Mouse (Mus musculus): Measurements from ENCODE around the gene Blmh. TPM values are rescaled to one million over a fixed set of nuclear protein-coding genes. Genes with fewer than 3 reads are reported as not detected.

Blmh gene
- polyA plus RNA-seq, 1 experiment from 2014 or later: 114 TPM

DNA sequence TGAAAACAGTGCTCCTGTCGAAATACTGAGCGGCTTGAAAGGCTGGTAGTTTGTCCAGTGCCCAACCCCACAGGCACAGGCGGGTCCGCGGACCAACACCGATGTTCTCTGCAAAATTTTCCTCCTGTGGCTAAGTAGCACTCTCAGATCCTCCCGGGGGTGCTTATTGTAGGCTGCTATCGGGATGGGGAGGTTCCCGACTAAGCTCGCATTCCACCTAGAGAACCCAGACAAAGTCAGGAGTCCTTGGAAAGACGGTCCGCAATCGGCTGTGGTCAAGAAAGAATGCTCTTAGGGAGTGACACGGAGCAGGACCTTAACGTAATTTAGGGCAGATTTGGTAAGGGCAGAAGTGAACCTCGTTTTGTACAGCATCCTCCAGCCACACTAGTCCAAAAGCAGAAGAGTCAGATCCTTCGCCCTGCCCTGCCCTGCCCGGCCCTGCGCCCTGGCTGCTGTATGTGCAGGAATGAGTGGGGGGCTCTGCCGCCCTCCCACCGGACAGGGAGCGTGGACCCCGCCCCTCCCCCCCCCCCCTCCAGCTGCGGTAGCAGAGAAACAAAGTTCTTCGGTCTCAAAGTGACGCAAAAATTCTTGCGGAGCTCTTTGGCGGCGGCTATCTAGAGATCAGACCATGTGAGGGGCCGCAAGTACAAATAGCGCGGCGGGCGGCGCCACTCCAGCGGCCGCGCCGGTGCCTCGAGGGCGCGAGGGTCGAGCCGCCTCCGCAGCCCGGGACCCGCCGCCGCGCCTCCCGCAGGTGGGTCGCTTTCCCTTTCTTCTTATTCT lies 73.5 kb downstream of the Blmh start, which contains the start of gene Slc6a4:
TSS of gene Slc6a4 (plus strand) at position 688 of the 789 bp plus-strand sequence.
- DNase-seq (ENCODE audit: low spot score): peak; percentile 11

DNA sequence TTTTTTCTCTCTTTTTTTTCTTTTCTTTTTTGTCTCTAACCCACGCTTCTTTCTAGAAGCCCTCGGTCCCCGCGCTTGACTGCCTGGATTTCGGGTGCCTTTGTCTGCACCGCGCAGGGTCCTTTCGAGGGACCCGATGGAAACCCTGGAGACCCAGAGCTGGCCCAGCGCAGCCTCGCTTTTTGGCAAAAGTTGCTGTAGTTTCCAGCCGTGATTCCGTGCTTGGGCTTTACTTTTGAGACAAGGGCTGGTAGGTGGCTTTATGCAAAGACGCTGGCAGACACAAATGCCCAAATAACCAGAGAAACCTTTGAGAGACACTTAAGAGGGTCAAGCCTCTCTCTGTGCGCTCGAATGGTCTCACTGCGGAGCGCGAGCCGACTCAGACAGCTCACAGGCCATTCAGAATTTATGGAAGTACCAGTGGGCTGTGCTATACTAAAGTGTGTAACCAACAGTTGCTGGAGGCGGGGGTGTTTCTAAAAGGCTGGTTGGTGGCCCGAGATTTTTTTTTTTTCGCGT lies 74.2 kb downstream of the Blmh start:
- DNase-seq (ENCODE audit: low spot score): no peak

DNA sequence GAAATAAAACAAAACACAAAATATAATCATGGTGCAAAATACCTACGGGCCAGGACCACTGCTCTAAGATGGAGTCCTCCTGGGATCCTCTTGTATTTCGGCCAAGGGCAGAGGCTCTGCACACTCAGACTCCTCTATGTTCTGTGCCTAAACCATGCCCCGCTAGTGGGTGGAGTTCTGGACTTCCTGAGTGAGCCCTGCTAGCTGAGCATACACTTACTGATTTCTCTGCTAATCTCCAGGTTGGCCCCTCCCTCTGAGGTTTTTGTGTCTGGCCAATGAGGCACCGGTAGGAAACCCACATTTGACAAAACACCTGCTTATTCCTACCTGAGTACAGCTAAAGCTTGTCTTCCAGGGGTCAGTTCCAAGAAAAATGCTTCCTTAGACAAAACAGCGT lies 76.1 kb downstream of the Blmh start:
- peak; percentile 22 for DNase-seq (ENCODE audit: low spot score)

DNA sequence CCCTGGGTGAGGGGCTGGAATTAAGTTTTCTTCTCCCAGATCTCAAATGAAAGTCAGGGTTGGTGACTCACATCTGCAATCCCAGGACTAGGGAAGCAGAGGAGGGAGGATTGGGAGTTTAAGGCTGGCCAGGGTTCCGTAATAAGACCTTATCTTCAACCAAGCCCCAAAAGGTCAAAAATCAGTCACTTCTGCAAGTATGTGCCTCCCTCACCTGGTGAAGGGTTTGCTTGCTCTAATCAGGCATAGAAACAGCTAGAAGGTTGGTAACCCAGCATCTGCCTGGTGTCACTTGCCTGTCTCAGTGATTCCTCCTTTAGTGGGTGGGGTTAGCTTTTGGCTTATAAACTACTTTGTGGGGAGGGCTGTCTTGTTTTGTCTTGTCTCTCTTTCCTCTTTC lies 77.8 kb downstream of the Blmh start:
- no peak for DNase-seq (ENCODE audit: low spot score)

DNA sequence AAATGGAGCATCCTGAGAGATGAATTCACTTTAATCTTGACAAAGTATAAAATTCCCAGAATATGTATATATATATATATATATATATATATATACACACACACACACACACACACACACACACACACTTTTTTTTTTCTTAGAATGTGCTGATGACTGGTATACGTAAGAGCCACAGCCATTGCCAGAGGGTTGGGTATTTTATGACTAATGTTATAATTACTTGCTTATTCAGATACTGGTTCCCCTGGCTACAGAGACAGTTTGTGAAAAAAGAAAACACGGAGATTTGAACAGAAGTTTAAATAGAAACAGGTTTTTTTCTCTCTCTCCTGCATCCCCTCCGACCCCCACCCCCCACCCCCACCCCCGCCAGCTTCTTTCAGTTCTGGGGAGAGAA lies 81.3 kb downstream of the Blmh start:
- DNase-seq (ENCODE audit: low spot score): no peak

DNA sequence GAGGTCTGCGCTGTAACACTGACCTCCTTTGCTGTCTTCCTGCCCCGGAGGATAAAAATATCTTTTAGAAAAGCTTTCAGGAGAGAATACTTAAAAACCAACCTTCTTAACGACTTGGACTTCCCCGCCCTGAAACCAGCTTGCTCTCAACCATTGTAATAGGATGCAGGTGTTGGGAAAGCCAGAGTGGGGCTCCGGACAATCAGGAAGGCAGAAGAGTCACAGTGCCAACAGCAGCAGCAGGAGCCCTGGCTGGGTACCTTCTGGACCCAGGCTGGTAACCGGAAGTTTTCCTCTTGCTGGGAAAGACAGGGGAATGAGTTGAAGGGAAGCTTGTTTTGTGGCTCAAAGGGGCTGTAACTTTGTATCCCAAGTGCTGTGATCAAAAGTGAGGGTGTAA lies 82.0 kb downstream of the Blmh start:
- no peak for DNase-seq (ENCODE audit: low spot score)

DNA sequence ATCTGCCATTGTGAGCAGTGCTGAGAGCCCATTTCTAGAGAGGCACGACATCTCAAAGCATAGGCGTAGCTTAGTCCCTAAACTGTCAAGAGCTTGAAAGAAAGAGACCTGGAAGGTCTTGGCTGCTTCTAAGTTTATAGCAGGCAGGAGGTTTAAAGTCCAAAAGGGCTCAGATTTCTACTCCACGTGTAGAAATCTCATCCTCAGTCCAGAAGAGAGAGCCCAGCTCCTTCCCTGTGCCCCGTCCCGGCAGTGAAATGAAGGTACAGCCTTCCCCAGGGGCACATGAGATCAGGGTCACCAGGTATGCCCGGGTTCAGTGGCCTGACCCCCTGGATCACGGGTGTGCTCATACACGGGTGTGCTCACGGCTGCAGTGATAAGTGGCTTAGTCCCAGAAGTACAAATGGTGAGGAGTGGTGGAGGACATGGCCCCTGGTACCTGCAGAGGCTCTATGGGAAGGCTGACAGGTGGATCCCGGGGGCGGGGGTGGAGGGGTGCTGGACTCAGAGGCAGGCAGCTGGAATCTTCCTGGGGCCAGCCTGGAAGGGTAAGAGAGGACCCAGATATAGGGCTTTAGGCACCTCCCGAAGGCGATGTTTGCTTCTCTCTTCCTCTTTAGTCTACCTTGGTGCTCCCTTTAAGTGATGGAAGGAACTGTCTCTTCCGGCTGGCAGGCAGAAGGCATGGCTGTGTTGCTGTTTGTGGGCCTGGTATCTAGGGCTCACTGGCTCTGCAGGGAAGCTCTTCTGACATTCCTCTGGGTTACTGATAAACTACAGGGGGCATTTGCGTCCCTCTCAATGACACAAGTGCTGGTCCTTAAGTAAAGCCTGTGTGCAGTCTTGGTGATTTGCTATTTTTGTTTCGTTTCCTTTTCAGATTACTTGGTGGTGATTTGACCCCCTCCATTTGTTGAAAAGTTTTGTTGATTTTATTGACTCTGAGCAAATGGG lies 84.7 kb downstream of the Blmh start:
- no peak for DNase-seq (ENCODE audit: low spot score)

DNA sequence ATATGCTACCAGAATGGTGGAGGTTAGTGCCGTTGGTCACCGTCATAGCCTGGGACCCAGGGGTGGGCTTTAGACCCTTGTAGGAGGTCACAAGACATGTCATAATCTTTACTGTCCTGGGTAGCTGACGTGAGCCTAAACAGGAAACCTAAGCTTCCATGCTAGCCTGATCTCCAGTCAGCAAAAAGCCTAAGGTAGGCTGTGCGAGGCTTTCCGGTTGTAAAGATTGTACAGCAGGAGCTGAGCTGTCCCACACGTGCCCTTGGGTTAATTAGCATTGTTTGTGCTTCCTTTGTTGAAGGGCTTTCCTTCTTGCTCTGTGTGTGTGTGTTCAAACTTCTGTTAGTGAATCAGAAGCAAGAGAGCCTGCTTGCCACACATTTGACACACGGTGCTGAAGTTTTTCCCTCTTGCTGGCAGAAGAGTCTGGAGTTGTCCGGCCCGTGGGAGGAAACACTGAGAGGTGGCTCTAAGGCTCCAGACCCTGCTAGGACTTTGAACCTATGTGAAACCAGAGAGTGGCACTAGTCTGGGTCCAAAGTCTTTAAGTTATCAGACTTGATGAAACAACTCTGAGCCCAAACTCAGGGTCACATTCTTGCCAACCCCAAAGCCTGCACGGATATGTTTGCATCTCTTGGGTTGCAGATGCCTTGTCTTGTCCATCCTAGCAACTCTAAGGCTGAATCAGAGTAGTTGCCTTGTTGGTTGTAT lies 86.3 kb downstream of the Blmh start:
- DNase-seq (ENCODE audit: low spot score): no peak

DNA sequence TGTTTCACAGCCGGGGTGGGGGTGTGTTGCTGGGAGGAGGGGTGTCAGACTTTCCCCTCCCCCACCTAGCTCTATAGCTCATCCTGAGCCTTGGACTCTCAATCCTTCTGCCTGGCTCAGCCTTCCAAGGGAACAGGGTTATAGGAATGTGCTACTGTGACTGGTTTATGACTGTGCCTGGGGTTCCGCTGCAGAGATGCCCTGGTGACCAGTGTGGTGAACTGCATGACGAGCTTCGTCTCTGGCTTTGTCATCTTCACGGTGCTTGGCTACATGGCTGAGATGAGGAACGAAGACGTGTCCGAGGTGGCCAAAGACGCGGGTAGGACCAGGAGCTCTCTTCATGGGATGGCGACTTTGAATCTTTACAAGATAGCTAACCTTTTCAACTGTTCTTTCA lies 93.4 kb downstream of the Blmh start:
- DNase-seq (ENCODE audit: low spot score): no peak

DNA sequence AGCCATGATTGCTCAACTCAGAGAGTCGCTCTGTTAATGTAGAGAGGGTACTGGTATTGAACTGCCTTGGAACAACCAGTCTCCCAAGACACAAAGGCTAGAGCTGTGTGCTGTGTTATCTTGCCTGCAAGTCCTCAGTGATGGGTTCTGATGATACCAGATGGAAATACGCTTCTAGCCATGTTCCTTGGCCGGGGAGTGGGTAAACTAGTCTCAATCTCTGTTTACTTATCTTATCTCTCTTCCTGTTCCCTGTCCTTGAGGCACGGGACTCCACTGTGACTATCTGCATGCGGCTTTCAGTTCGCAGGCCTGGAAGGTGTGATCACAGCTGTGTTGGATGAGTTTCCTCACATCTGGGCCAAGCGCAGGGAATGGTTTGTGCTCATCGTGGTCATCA lies 94.9 kb downstream of the Blmh start:
- no peak for DNase-seq (ENCODE audit: low spot score)

DNA sequence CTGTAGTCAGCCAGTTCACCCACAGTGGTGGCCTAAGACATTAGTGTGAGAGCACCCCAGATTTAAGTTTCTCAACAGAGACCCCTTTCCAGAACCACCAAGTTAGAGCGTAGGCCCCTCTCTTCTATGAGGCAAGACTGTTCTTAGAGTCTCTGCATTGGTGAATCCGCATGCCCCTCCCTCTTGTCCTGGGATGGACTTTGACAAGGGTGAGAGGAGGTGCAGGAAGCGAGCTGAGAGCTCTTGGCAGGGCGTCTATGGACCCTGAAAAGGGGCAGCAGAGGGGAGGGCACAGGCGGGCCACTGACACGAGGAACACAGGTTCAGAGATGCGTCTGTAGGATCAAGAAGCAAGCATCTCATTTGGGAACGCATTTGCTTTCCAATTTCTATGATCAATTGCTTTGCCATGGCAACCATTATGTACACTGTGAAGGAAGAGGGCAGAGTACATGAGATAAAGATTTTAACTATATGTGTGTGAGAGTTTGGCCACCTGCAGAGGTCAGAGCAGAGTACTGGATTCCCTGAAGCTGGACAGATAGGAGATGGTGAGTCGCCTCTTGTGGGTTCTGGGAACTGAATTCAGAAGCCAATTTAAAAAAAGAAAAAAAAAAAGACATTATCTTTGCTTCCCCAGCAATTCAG lies 97.3 kb downstream of the Blmh start:
- DNase-seq (ENCODE audit: low spot score): no peak

DNA sequence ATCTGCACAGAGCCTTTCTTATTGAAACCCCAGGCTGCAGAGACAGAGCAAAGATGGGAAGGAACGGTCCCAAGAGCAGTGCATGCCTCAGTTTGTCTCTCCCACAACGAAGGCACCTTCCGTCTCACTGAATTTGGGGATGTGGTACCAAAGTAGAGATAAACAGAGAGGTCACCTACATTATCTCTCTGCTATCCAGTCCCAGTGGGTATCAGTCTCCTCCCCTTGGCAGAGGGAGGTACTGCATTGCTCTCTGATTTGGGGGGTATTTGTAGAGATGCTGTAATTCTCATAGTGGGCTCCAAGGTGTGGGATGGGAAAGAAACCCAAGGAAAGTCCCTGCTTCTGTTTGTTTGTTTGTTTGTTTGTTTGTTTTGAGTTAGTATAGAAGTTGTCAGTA lies 102.0 kb downstream of the Blmh start:
- peak; percentile 9 for DNase-seq (ENCODE audit: low spot score)

DNA sequence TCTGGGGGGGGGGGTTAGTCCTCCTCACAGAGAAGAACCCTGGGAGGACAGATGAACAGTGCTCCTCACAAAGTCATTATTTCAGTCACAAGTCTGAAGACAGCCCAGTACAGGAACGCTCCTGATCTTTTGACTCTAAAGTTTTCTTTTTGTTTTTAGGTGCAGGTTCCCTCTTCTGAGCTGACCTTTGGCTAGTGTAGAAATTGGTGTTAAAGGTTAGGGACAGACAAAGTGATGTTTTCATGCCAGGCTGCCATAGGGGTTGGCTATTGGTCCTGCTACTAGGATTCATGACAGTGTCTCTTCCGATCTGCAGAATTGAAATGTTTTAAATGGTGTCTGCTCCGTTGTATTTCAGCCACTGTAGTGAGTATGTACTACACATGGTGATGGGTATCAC lies 103.5 kb downstream of the Blmh start:
- DNase-seq (ENCODE audit: low spot score): no peak

DNA sequence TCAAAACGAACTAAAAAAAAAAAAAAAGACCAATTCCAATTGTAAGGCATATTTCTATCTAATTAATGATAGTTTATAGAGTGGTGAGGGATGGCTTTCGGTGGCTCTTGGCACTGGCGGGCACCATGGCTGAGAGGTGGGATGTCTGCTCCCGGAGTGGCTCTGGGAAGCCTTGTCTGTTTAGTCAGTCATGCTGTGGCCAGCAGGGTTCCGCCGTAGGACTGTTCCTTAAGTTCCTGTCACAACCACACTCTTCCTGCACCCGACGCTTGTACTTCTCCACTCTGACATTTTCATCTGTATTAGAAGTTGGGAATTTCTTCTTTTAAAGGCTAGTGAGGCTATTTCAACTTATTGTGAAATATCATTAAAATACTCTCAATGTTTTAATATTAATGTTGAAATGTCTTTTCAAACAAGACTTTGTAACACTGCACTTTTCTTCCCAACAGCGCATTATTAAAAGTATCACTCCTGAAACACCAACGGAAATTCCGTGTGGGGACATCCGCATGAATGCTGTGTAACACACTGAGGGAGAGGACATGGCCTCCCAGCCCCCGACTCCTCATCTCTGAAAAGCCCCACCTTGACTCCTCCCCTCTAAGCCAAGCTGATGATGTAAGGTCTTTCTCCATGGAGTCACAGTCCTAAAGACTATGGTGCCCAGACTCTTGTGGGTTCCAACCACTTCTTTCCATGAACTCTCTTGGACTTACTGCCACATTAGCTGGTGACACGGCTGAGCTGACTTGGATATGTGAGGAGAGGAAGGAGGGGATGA lies 106.7 kb downstream of the Blmh start:
- DNase-seq (ENCODE audit: low spot score): no peak

Other genes with a start within 250 kb of the Blmh start
- 1.6 and 1.9 TPM in 2 replicates for gene Trarg1, start 245.0 kb upstream of the Blmh start, polyA plus RNA-seq (2015; fragmentation: Nextera tagmentation; extraction: Ambion mirVana)
- 27.5 TPM in 2 replicates for gene Gosr1, start 161.2 kb upstream of the Blmh start, polyA plus RNA-seq (2015; fragmentation: Nextera tagmentation; extraction: Ambion mirVana)
- 3.2 and 3.3 TPM in 2 replicates for gene Cpd, start 77.8 kb upstream of the Blmh start, polyA plus RNA-seq (2015; fragmentation: Nextera tagmentation; extraction: Ambion mirVana)
- gene Tmigd1, start 22.6 kb upstream of the Blmh start, polyA plus RNA-seq (2015; fragmentation: Nextera tagmentation; extraction: Ambion mirVana): 1.3 and 1.8 TPM in 2 replicates
- gene Slc6a4, start 73.8 kb downstream of the Blmh start, polyA plus RNA-seq (2015; fragmentation: Nextera tagmentation; extraction: Ambion mirVana): 0.66 and 1.1 TPM in 2 replicates
- 87.0 and 90.7 TPM in 2 replicates for gene Nsrp1, start 153.6 kb downstream of the Blmh start, polyA plus RNA-seq (2015; fragmentation: Nextera tagmentation; extraction: Ambion mirVana)